Mouse (Mus musculus): Measurements from ENCODE around the gene Gm26938. TPM values are rescaled to one million over a fixed set of nuclear protein-coding genes. Genes with fewer than 3 reads are reported as not detected.

The Gm26938 gene
- polyA plus RNA-seq, 1 experiment from 2014 or later = not detected

DNA sequence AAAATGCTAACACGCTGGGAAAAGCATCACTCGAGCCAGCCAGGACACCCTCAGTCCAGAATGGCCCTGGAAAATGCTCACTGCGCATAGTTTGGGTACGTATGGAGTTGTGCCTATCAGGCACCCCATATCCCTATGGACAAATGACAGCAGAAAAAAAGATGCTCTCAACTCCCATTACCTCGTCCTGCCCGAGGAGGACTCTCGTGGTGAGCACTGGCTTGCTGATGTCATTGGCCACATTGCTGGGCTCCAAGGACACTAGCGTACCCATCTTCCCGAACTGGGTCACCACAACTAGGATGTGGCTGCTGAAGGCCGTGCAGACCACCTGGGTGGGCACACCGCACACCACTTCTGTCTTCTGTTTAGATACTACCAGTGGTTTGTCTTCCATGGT is 260 bp downstream of the Gm26938 start:
- Histone ChIP-seq H3K9ac (ENCODE audit: low read depth, low read length) (peak overlapping the region; percentile 84), H3K4me1 (replicated peaks; ENCODE audit: insufficient read depth, low read length) (peaks cover 9% of the 10 kb centered on the region), H3K27me3 (ENCODE audit: insufficient read depth, low read length) (no peaks in the 10 kb centered on the region), H3K36me3 (ENCODE audit: insufficient read depth, low read length) (peaks cover 7% of the 10 kb centered on the region; the same call in 1 of the 2 replicates), H3K9me3 (replicated peaks; ENCODE audit: low read length) (no peaks in the 10 kb centered on the region), H3K4me3 (replicated peaks; ENCODE audit: low read depth, low read length) (peak overlapping the region; percentile 90), H3K4me2 (ENCODE audit: low read length) (peak overlapping the region; percentile 88), H3K27ac (no peak overlapping the region)
- DNase-seq (ENCODE audit: low spot score) = no peak
- ATAC-seq (replicated peaks; ENCODE audit: low FRiP score, low read depth) = no peak
- TF ChIP-seq CTCF (IDR thresholded peaks at IDR 0.05; ENCODE audit: low read depth) = no peak
- WGBS = 42% methylated on average over 11 of the region's 11 CpGs

DNA sequence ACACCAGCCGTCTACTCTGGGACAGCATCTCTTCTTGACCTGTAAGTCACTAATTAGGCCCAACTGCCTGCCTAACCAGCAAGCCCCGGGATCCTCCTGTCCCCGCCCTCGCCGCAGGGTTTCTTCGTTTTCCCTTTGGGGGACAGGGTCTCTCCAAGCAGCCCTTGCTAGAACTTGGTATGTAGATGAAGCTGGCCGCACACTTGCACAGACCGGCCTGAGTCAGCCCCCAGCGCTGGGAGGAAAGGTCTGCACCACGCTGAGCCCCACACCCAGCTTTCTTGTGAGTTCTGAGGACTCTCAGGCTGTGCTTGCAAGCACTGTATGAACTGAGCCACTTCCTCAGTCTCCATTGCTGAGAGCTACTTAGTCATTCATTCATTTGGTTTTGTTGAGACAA is 1.7 kb downstream of the Gm26938 start:
- Histone ChIP-seq H3K9me3 (replicated peaks; ENCODE audit: low read length) (no peaks in the 10 kb centered on the region), H3K36me3 (ENCODE audit: insufficient read depth, low read length) (peaks cover 7% of the 10 kb centered on the region; the same call in 1 of the 2 replicates), H3K4me1 (replicated peaks; ENCODE audit: insufficient read depth, low read length) (peaks cover 9% of the 10 kb centered on the region), H3K27me3 (ENCODE audit: insufficient read depth, low read length) (no peaks in the 10 kb centered on the region), H3K4me2 (ENCODE audit: low read length) (no peak overlapping the region), H3K9ac (ENCODE audit: low read depth, low read length) (no peak overlapping the region), H3K27ac (no peak overlapping the region), H3K4me3 (replicated peaks; ENCODE audit: low read depth, low read length) (no peak overlapping the region)
- no peak for DNase-seq (ENCODE audit: low spot score)
- no peak for ATAC-seq (replicated peaks; ENCODE audit: low FRiP score, low read depth)
- WGBS = 88% methylated on average over 10 of the region's 10 CpGs
- TF ChIP-seq CTCF (IDR thresholded peaks at IDR 0.05; ENCODE audit: low read depth) = no peak

DNA sequence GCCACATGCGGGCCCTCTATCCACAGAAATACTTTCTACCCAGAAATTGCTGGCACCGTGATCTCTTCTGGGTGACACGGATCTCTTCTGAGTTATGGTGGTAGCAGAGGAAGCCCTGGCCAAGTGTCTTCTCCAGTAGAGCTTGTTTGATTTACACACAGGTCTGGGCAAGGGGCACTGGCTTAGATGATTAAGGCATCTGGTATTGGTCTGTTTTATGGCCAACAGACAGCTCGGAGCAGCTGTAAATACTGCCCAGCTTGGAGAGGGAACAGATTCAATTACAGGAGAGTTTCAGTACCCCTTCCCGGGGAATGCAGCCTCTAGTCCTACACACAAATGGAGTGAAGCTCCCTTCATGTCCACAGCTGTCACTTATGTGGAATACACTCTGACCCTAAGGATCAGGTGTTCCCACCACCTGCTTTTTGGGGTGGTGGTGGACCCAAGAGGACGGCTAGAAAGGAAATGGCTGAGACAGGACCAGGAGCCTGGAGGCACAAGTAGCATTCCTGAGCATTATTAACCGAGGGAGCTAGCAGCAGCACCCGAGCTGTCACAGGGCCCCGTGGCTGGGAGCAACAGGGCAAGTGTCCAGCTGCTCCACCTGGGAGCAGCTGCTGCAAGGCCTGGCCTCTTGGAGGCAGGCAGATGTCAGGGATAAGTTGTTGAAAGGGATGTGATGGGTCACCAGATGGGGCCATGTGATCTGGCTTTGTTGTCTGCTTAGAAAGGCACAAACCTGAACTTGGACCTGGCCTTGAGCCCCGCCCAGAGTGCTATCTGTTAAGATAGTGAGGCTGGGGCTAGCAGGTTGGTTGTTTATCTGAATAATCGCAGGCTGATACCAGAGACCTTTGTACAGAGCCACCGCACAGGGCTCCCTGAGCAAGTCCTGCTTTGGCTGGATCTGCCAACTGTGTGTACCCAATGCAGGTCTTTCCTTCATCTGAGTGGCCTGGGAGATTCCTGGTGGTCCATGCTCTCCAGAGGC is 4.4 kb downstream of the Gm26938 start:
- H3K4me1 ChIP-seq (replicated peaks; ENCODE audit: insufficient read depth, low read length) = peaks cover 9% of the 10 kb centered on the region
- no peak overlapping the region for H3K4me3 ChIP-seq (replicated peaks; ENCODE audit: low read depth, low read length)
- no peak for TF ChIP-seq CTCF (IDR thresholded peaks at IDR 0.05; ENCODE audit: low read depth)
- H3K27me3 ChIP-seq (ENCODE audit: insufficient read depth, low read length) = no peaks in the 10 kb centered on the region
- WGBS = 36% methylated on average over 12 of the region's 12 CpGs
- H3K9ac ChIP-seq (ENCODE audit: low read depth, low read length) = no peak overlapping the region
- peaks cover 7% of the 10 kb centered on the region; the same call in 1 of the 2 replicates for H3K36me3 ChIP-seq (ENCODE audit: insufficient read depth, low read length)
- no peaks in the 10 kb centered on the region for H3K9me3 ChIP-seq (replicated peaks; ENCODE audit: low read length)
- no peak overlapping the region for H3K27ac ChIP-seq
- 0 out of 2 replicates have a peak, but pooled peaks have one; percentile 21 for ATAC-seq (replicated peaks; ENCODE audit: low FRiP score, low read depth)
- no peak overlapping the region for H3K4me2 ChIP-seq (ENCODE audit: low read length)
- peak; percentile 79 for DNase-seq (ENCODE audit: low spot score)

DNA sequence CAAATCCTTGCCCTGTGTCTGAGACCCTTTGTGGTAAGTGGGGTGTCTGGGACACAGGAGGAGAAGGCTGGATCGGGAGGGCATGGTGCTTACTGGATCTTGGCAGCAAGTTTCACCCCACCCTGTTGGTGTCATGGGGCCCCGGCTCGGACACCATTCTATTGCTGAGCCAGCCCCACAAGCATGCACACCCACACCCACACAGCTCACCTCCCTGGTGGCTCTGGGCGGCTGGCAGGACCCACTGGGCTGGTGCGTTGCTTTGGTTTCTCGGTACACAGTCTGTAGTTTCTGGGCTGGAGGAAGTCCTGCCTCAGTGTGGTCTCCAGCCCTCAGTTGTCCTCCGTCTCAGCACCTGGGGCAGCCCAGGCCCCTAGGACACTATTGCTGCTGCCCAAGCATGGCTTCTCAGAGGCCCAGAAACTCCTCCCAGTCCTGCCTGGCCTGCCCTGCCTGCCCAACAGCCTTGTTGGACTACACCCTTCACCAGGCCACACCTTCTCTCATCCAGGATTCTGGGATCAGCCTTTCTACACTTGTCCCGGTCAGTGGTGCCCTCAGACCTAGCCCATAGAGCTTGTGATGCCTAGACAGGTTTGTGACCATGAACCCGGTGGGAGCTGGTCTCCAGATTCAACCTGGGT is 6.5 kb downstream of the Gm26938 start, which contains the start of gene Tmem184a:
Tmem184a (minus strand) TSS at position 380 of the 644 bp plus-strand sequence.
- Histone ChIP-seq H3K36me3 (ENCODE audit: insufficient read depth, low read length) (peaks cover 7% of the 10 kb centered on the region; the same call in 1 of the 2 replicates), H3K4me3 (replicated peaks; ENCODE audit: low read depth, low read length) (no peak within 1 kb of the TSS), H3K27me3 (ENCODE audit: insufficient read depth, low read length) (no peaks in the 10 kb centered on the region), H3K9me3 (replicated peaks; ENCODE audit: low read length) (no peaks in the 10 kb centered on the region), H3K4me2 (ENCODE audit: low read length) (no peak within 1 kb of the TSS), H3K9ac (ENCODE audit: low read depth, low read length) (no peak within 1 kb of the TSS), H3K27ac (no peak within 1 kb of the TSS), H3K4me1 (replicated peaks; ENCODE audit: insufficient read depth, low read length) (no peaks in the 10 kb centered on the region)
- WGBS = 80% methylated on average over 9 of the region's 9 CpGs
- no peak for ATAC-seq (replicated peaks; ENCODE audit: low FRiP score, low read depth)
- no peak for DNase-seq (ENCODE audit: low spot score)
- TF ChIP-seq CTCF (IDR thresholded peaks at IDR 0.05; ENCODE audit: low read depth) = no peak

DNA sequence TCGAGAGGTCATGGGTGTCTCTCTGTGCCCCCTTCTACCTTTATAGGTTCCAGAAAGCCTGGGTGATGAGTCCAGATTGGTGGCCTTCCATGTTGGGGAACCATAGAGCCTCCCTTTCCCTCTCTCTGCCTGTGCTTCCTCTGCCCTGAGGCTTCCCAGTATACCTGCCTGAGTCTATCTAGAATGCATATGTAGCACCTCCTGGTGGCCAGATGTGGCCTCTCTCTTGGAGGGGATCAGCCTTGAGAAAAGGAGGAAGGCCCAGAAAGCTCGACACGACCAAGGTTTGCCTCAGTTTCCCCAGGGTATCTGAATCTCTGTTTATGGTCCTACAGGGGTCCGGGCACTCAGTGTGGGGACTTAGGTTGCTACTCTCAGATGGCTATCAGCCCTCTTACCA is 7.4 kb downstream of the Gm26938 start:
- WGBS = 53% methylated on average over 4 of the region's 4 CpGs
- peak; percentile 78 for TF ChIP-seq CTCF (IDR thresholded peaks at IDR 0.05; ENCODE audit: low read depth)
- Histone ChIP-seq H3K36me3 (ENCODE audit: insufficient read depth, low read length) (peaks cover 7% of the 10 kb centered on the region; the same call in 1 of the 2 replicates), H3K4me1 (replicated peaks; ENCODE audit: insufficient read depth, low read length) (no peaks in the 10 kb centered on the region), H3K4me2 (ENCODE audit: low read length) (no peak overlapping the region), H3K4me3 (replicated peaks; ENCODE audit: low read depth, low read length) (no peak overlapping the region), H3K9me3 (replicated peaks; ENCODE audit: low read length) (no peaks in the 10 kb centered on the region), H3K27me3 (ENCODE audit: insufficient read depth, low read length) (no peaks in the 10 kb centered on the region), H3K9ac (ENCODE audit: low read depth, low read length) (no peak overlapping the region), H3K27ac (no peak overlapping the region)
- ATAC-seq (replicated peaks; ENCODE audit: low FRiP score, low read depth) (no peak), DNase-seq (ENCODE audit: low spot score) (peak; percentile 46)

DNA sequence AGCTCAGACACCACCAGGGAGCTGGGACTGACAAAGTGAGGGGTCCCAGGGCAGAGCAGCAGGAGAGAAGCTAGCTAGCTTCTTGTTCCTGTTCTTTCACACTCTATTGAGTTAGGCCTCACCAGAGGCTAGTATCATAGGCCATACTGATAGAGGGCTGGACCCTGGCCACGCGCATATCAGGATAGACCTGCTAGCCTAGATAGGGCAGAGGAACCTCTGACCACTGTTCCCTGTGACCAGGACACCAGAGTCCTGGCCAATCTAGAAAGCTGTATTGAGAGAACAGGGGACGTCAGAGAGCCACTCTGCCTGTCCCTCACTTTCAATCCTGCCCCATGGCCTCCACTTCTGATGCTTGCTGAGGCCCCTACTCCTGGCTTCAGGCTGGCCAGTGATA is 8.2 kb downstream of the Gm26938 start:
- DNase-seq (ENCODE audit: low spot score) = no peak
- no peak overlapping the region for H3K9ac ChIP-seq (ENCODE audit: low read depth, low read length)
- H3K36me3 ChIP-seq (ENCODE audit: insufficient read depth, low read length) = peaks cover 4% of the 10 kb centered on the region; the same call in 1 of the 2 replicates
- TF ChIP-seq CTCF (IDR thresholded peaks at IDR 0.05; ENCODE audit: low read depth) = no peak
- H3K27ac ChIP-seq = no peak overlapping the region
- no peaks in the 10 kb centered on the region for H3K9me3 ChIP-seq (replicated peaks; ENCODE audit: low read length)
- H3K4me1 ChIP-seq (replicated peaks; ENCODE audit: insufficient read depth, low read length) = no peaks in the 10 kb centered on the region
- no peaks in the 10 kb centered on the region for H3K27me3 ChIP-seq (ENCODE audit: insufficient read depth, low read length)
- WGBS = 86% methylated on average over 3 of the region's 3 CpGs
- ATAC-seq (replicated peaks; ENCODE audit: low FRiP score, low read depth) = no peak
- H3K4me2 ChIP-seq (ENCODE audit: low read length) = no peak overlapping the region
- H3K4me3 ChIP-seq (replicated peaks; ENCODE audit: low read depth, low read length) = no peak overlapping the region
